Mouse (Mus musculus) stomach, postnatal 0 days (tissue): Measurements from ENCODE around the gene Alox5. TPM values are rescaled to one million over a fixed set of nuclear protein-coding genes. Genes with fewer than 3 reads are reported as not detected.

Experiments used
- ATAC-seq: fragments of 200-750 bp; cut with Nextera tagmentation; 2 replicates; pipeline ENCODE4 v1.8.0; 2017; ENCODE audit not compliant: low FRiP score, low TSS enrichment
- DNase-seq: peaks from one replicate; pipeline ENCODE4 v3.0.0-alpha.2; 2016; ENCODE audit warnings: low spot score
- H3K27ac ChIP-seq: fragments of 300-500 bp; sonication (generic); replicated peaks from 2 replicates; pipeline ENCODE4 v1.5.1; 2014; ENCODE audit warnings: mild to moderate bottlenecking, control low read depth
- H3K27me3 ChIP-seq: fragments of 300-500 bp; sonication (generic); 2 replicates; pipeline ENCODE4 v1.6.1; 2014; ENCODE audit warnings: low read length; ENCODE audit not compliant: control insufficient read depth, insufficient read depth
- H3K36me3 ChIP-seq: fragments of 300-500 bp; sonication (generic); 2 replicates; pipeline ENCODE4 v1.6.1; 2014; ENCODE audit warnings: low read length, mixed read lengths; ENCODE audit not compliant: control insufficient read depth, insufficient read depth
- H3K4me1 ChIP-seq: fragments of 300-500 bp; sonication (generic); replicated peaks from 2 replicates; pipeline ENCODE4 v1.6.1; 2014; ENCODE audit warnings: antibody characterized with exemption; ENCODE audit not compliant: control insufficient read depth, insufficient read depth
- H3K4me2 ChIP-seq: fragments of 300-500 bp; sonication (generic); replicated peaks from 2 replicates; pipeline ENCODE4 v1.6.1; 2014; ENCODE audit warnings: low read depth, mild to moderate bottlenecking, control low read depth, moderate library complexity
- H3K4me3 ChIP-seq: fragments of 300-500 bp; sonication (generic); 2 replicates; pipeline ENCODE4 v1.5.1; 2014; ENCODE audit warnings: low read depth, low read length, control low read depth
- H3K9ac ChIP-seq: fragments of 300-500 bp; sonication (generic); 2 replicates; pipeline ENCODE4 v1.6.1; 2014; ENCODE audit warnings: mild to moderate bottlenecking, low read length, control low read depth, mixed read lengths
- H3K9me3 ChIP-seq: fragments of 300-500 bp; sonication (generic); 2 replicates; pipeline ENCODE4 v1.6.1; 2016; ENCODE audit warnings: low read length; ENCODE audit not compliant: control insufficient read depth
- CTCF ChIP-seq: IDR thresholded peaks from 2 replicates; pipeline ENCODE4 v1.5.1; 2016; ENCODE audit warnings: antibody characterized with exemption, low read depth, mild to moderate bottlenecking, moderate library complexity
- EP300 ChIP-seq: optimal IDR thresholded peaks from 2 replicates; pipeline ENCODE3; 2016; ENCODE audit warnings: antibody characterized with exemption
- WGBS: fragments of 180-500 bp; shearing (Covaris S2); extraction: QIAGEN DNeasy Blood & Tissue Kit; methylation state at CpG from one replicate; pipeline ENCODE4 v1.1.7; 2014; 5-methylcytosine and 5-hydroxymethylcytosine counted together
- polyA plus RNA-seq: library from polyadenylated mRNA; unstranded; fragments of >200 nt; fragmentation: Nextera tagmentation; extraction: Ambion mirVana; gene quantifications from 2 replicates; pipeline ENCODE4 v1.2.1, GENCODE M21; 2015

The Alox5 gene
- polyA plus RNA-seq, 1 experiment from 2014 or later, result 1.3 TPM

DNA sequence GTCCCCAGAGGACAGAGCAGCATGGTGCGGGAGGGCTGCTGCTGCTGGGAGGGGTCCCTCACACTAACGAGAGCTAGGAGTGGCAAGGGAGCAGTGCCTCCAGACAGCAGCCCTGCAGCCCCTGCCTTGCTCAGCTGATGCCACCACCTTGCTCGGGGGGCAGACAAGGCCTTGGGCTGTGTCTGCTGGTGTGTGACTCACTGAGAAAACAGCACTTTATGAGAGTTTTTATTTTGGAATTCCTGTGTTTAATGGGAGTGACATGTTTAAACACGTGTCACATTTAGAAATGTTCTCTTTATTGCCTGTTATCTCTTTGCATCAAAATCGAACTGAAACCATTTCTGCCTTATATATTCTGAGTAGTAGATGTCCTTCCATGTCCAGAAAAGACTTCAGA, 54.3 kb downstream of the Alox5 start:
- Histone ChIP-seq H3K4me3 (no peak overlapping the region), H3K4me1 (no peaks in the 10 kb centered on the region), H3K27ac (no peak overlapping the region), H3K27me3 (no peaks in the 10 kb centered on the region), H3K9ac (no peak overlapping the region), H3K9me3 (no peaks in the 10 kb centered on the region), H3K36me3 (peaks cover 8% of the 10 kb centered on the region; the same call in 1 of the 2 replicates), H3K4me2 (no peak overlapping the region)
- TF ChIP-seq CTCF, result no peak
- no peak for TF ChIP-seq EP300
- ATAC-seq, result no peak
- 56% methylated on average over 5 of the region's 5 CpGs for WGBS
- DNase-seq, result no peak

- Histone ChIP-seq H3K27me3 (no peaks in the 10 kb centered on the region), H3K4me2 (no peak overlapping the region), H3K27ac (no peak overlapping the region), H3K9me3 (no peaks in the 10 kb centered on the region), H3K36me3 (peaks cover 8% of the 10 kb centered on the region; the same call in 1 of the 2 replicates), H3K9ac (no peak overlapping the region), H3K4me1 (no peaks in the 10 kb centered on the region), H3K4me3 (no peak overlapping the region)
- 50% methylated on average over 2 of the region's 2 CpGs for WGBS
- DNase-seq (no peak), ATAC-seq (no peak)
- no peak for TF ChIP-seq CTCF
- TF ChIP-seq EP300, result no peak
Observed at GRCm38 (mm10) chr6:116406152-116406551, 54.8 kb downstream of the Alox5 start.

DNA sequence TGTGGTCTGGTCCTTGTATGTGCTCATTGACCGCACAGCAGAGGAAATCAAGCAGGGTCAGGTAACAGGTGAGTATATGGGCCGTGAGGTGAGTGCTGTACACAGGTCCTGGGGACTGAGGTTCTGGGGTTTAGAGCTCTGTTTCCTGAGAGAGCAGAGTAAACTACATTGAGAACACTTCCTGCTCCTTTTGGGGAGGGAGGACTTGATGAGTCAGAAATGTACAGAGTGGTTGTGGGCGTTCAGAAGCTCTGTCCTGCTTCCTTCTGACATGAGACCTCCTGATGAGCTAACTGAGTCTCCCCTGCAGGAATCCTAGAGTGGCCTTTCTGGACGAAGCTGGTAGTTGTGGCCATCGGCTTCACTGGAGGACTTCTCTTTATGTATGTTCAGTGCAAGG, 55.3 kb downstream of the Alox5 start:
- TF ChIP-seq EP300 (no peak), CTCF (no peak)
- H3K4me1 ChIP-seq, result no peaks in the 10 kb centered on the region
- ATAC-seq, result no peak
- H3K9me3 ChIP-seq, result no peaks in the 10 kb centered on the region
- H3K27me3 ChIP-seq, result no peaks in the 10 kb centered on the region
- H3K4me3 ChIP-seq, result no peak overlapping the region
- H3K36me3 ChIP-seq, result peaks cover 8% of the 10 kb centered on the region; the same call in 1 of the 2 replicates
- 89% methylated on average over 5 of the region's 5 CpGs for WGBS
- H3K9ac ChIP-seq, result no peak overlapping the region
- H3K4me2 ChIP-seq, result no peak overlapping the region
- DNase-seq, result no peak
- H3K27ac ChIP-seq, result no peak overlapping the region

DNA sequence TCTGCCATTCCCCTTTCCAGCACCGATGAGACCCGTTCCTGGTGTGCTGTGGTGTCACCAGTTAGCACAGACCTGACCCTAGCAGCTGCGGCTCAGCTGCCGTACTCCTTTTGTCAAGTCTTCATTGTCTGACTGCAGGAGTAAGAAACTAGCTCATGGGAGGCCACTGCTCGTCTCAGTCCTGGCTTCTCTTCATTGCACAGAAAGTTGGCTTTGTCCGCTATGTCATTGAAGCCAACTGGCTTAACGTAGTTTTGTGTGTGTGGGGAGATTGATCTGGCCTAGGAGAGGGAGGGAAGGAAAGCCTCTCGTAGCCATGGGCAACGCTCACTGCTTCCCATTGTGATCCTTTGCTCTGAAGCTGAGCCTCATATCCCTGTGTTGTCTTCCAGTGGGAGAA, 55.7 kb downstream of the Alox5 start:
- H3K4me2 ChIP-seq, result no peak overlapping the region
- no peak overlapping the region for H3K4me3 ChIP-seq
- no peaks in the 10 kb centered on the region for H3K4me1 ChIP-seq
- TF ChIP-seq CTCF (no peak), EP300 (no peak)
- ATAC-seq (no peak), DNase-seq (no peak)
- peaks cover 5% of the 10 kb centered on the region; the same call in 1 of the 2 replicates for H3K36me3 ChIP-seq
- H3K9me3 ChIP-seq, result no peaks in the 10 kb centered on the region
- H3K27ac ChIP-seq, result no peak overlapping the region
- H3K27me3 ChIP-seq, result no peaks in the 10 kb centered on the region
- no peak overlapping the region for H3K9ac ChIP-seq
- WGBS, result 88% methylated on average over 9 of the region's 9 CpGs

DNA sequence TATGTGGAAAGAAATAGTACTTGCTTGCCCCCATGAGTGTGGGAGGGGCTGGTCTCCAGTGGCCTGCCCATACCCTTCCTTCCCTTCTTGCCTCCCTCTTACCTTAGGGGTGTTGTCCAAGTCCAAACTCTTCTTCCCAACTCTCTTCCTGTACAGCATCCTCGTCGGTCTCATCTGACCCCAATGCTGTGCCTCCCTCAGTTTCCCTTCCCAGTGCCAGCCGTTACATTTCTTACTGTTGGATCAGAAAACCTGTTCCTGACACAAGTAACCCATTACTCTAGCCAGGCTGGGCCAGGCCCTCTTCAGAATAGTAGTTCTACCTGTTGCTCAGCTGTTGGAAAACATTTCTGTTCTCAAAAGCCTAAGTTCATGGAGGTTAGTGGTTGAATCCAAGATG, 58.6 kb downstream of the Alox5 start:
- 91% methylated on average over 3 of the region's 3 CpGs for WGBS
- H3K36me3 ChIP-seq, result peaks cover 5% of the 10 kb centered on the region; the same call in 1 of the 2 replicates
- H3K27me3 ChIP-seq, result no peaks in the 10 kb centered on the region
- ATAC-seq, result no peak
- no peaks in the 10 kb centered on the region for H3K9me3 ChIP-seq
- H3K9ac ChIP-seq, result no peak overlapping the region
- H3K4me2 ChIP-seq, result no peak overlapping the region
- no peak for DNase-seq
- H3K4me1 ChIP-seq, result no peaks in the 10 kb centered on the region
- H3K27ac ChIP-seq, result no peak overlapping the region
- H3K4me3 ChIP-seq, result no peak overlapping the region
- no peak for TF ChIP-seq CTCF
- TF ChIP-seq EP300, result no peak

GRCm38 (mm10) chr6:116401746-116402423, 59.1 kb downstream of the Alox5 start:
- TF ChIP-seq EP300, result no peak
- no peak for TF ChIP-seq CTCF
- ATAC-seq, result no peak
- Histone ChIP-seq H3K9ac (no peak overlapping the region), H3K4me1 (no peaks in the 10 kb centered on the region), H3K9me3 (no peaks in the 10 kb centered on the region), H3K36me3 (peaks cover 5% of the 10 kb centered on the region; the same call in 1 of the 2 replicates), H3K27ac (no peak overlapping the region), H3K4me3 (no peak overlapping the region), H3K27me3 (no peaks in the 10 kb centered on the region), H3K4me2 (no peak overlapping the region)
- no peak for DNase-seq
- WGBS, result 96% methylated on average over 12 of the region's 12 CpGs
